Mouse (Mus musculus): ENCODE data around the gene Gigyf2. TPM values are rescaled to one million over a fixed set of nuclear protein-coding genes. Genes with fewer than 3 reads are reported as not detected.

The Gigyf2 gene
- 4.7 and 10.4 TPM in 2 replicates for polyA plus RNA-seq (2012; ENCODE audit: insufficient read depth, low replicate concordance)

DNA sequence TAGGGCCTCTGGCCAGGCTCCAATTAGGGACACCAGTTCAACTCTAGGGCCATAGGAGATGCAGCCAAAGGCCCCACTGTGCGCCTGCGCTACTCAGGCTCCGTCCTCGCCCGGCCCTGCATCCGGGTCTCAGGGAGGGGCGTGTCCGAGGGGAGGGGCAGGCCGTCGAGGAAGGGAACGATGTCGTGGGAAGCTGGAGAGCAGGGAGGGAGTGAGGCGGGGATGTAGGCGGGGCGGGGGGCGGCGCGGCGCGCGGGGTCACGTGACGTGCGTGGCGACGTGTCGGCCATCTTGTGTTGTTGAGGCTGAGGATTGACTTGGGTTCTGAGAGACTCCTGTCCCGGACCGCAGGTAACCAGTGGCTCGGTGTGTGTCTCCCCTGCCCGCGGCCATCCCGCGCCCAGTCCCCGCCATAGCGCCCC, at the start of gene Gigyf2:
Gene Gigyf2 (plus strand): TSS at position 257 of the 422 bp plus-strand sequence.
- TF ChIP-seq FLI1 (IDR thresholded peaks at IDR 0.05; ENCODE audit: low read length), result no peak
- no peak for TF ChIP-seq GATA1 (IDR thresholded peaks at IDR 0.05; ENCODE audit: borderline replicate concordance, low read length)
- peaks cover 56% of the 10 kb centered on the region for H3K4me1 ChIP-seq
- no peaks in the 10 kb centered on the region for H3K27me3 ChIP-seq (replicated peaks)

DNA sequence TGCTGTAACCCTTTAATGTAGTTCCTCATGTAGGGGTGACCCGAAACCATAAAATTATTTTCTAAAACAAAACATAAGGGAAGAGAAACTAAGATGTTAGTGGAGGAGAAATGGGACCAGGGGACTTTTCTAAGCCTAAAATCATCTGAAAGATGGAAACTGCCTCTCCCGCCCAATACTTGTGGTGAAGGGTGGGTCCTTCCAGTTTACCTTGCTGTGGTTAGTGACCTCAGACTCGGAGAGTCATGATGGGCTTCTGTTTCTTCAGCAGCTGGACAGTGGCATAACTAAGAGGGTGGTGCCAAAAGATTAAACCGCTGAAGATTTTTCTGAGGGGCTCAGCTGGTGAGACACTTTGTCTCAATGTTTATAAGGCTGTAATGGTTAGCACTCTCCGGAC, 46.5 kb upstream of the Gigyf2 start:
- H3K4me1 ChIP-seq, result peaks cover 8% of the 10 kb centered on the region
- no peak for TF ChIP-seq GATA1 (IDR thresholded peaks at IDR 0.05; ENCODE audit: borderline replicate concordance, low read length)
- TF ChIP-seq FLI1 (IDR thresholded peaks at IDR 0.05; ENCODE audit: low read length), result no peak
- peaks cover 57% of the 10 kb centered on the region for H3K27me3 ChIP-seq (replicated peaks)
- H3K4me3 ChIP-seq (replicated peaks), result no peak overlapping the region
- H3K36me3 ChIP-seq (replicated peaks; ENCODE audit: low read length), result no peaks in the 10 kb centered on the region
- peaks cover 8% of the 10 kb centered on the region for H3K9me3 ChIP-seq

More for the DNA sequence above, at the start of gene Gigyf2:
- Histone ChIP-seq H3K4me3 (replicated peaks) (peak within 1 kb of the TSS; percentile 98), H3K9me3 (no peaks in the 10 kb centered on the region), H3K36me3 (replicated peaks; ENCODE audit: low read length) (peaks cover 7% of the 10 kb centered on the region)

DNA sequence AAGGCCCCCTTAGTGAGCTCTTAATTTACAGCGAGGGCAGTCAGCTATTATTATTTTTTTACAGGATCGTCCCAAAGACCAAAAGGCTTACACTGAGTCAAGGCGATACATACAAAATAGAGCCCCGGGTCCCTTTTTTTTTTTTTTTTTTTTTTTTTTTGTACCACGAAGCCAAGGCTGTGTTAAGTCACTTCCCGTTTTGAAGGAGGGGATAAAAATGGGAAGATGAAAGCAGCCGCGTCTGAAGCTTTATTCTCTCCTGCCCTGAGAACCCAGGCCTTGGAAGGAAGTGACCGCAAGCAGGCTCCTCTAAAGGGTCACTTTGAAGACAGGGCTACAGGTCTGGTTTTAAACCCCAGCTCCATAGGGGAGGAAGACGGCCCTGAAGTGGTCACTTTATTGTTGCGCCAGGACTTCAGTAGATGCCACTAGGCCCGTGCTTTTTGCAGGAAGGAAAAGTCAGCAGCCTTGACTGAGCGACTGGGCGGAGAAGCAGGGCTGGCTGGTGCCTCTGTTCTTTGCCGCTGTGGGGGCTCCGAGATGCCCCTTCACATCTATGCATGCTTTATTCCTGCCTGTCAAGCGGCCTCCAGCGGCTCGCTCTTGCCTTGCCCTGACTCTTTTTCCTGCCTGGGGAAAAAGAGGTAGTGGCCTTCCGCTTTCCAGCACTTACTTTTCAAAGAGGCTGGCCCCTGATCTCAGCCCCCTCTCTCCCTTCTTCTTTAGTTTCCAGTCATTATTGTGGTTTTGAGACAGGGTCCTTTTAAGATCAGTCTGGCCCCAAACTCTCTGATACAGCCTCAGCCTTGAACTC, 45.0 kb upstream of the Gigyf2 start:
- Histone ChIP-seq H3K4me3 (replicated peaks) (peak overlapping the region; percentile 79), H3K4me1 (peaks cover 8% of the 10 kb centered on the region), H3K36me3 (replicated peaks; ENCODE audit: low read length) (no peaks in the 10 kb centered on the region), H3K27me3 (replicated peaks) (peaks cover 49% of the 10 kb centered on the region), H3K9me3 (peaks cover 17% of the 10 kb centered on the region)
- TF ChIP-seq FLI1 (IDR thresholded peaks at IDR 0.05; ENCODE audit: low read length) (no peak), GATA1 (IDR thresholded peaks at IDR 0.05; ENCODE audit: borderline replicate concordance, low read length) (no peak)

DNA sequence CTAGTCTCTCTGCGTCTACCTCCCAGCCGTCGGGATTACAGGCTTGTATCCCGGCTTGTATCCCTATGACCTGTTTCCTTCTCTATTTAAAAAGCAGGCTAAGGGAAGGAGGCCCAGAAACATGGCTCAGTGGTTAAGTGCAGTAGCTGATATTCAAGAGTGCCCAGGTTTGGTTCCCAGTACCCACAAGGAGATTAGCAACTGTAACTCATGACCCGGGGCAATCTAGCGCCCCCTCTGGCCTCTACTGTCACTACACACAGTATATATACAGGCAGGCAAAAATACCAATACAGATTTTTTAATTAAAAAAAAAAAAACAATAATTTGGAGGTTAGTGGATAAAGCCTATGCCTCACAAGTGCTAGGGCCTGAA, 44.4 kb upstream of the Gigyf2 start:
- Histone ChIP-seq H3K4me1 (peaks cover 8% of the 10 kb centered on the region), H3K36me3 (replicated peaks; ENCODE audit: low read length) (no peaks in the 10 kb centered on the region), H3K27me3 (replicated peaks) (peaks cover 47% of the 10 kb centered on the region), H3K9me3 (peaks cover 17% of the 10 kb centered on the region), H3K4me3 (replicated peaks) (no peak overlapping the region)
- TF ChIP-seq GATA1 (IDR thresholded peaks at IDR 0.05; ENCODE audit: borderline replicate concordance, low read length) (no peak), FLI1 (IDR thresholded peaks at IDR 0.05; ENCODE audit: low read length) (no peak)

DNA sequence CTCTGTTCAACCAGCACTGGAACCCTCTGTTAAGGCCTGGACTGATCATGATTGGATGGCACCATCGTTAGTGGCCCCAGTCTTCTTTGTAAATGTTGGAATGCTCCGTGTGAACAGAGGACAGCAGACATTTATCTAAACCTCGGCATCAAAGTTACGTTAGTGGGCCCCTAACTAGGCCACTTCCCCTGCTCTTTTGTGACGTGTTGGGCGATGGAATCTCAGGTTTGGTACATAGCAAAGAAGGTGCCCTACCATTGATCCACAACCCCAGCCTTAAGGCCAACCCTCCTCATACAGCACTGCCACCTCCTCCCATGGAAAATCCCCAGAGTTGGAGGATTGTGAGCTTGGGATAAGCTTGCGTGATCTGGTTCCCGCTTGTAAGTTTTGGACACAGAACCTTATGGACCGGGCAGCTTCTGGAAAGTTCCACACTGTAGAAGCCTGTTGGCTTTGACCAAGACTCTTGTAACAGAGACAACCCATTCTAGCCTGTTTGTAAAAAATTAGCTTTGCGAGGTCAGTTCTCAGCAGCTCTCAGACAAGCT, 43.3 kb upstream of the Gigyf2 start:
- H3K9me3 ChIP-seq, result peaks cover 17% of the 10 kb centered on the region
- H3K4me1 ChIP-seq, result peaks cover 8% of the 10 kb centered on the region
- no peak overlapping the region for H3K4me3 ChIP-seq (replicated peaks)
- peaks cover 47% of the 10 kb centered on the region for H3K27me3 ChIP-seq (replicated peaks)
- H3K36me3 ChIP-seq (replicated peaks; ENCODE audit: low read length), result no peaks in the 10 kb centered on the region
- TF ChIP-seq GATA1 (IDR thresholded peaks at IDR 0.05; ENCODE audit: borderline replicate concordance, low read length), result no peak
- TF ChIP-seq FLI1 (IDR thresholded peaks at IDR 0.05; ENCODE audit: low read length), result no peak

DNA sequence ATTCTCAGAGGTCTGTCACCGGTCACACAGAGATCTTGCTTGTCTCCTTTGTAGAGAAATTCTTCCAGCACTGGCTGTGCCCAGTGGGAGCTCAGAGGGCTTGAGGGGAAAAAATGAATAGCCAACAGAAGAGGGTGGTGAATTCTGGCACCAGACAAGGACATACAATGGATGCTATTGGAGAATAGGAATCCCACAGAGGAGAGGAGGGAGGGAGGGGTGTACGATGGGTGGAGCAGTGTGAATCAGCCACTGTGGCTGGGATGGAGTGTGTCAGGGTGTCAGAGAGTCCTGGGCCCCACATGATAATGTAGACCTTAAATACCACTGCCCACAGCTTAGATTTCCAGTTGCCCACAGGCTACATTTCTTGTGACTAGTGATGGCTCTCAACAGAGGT, 39.7 kb upstream of the Gigyf2 start:
- H3K4me1 ChIP-seq, result peaks cover 3% of the 10 kb centered on the region
- H3K9me3 ChIP-seq, result peaks cover 11% of the 10 kb centered on the region
- no peaks in the 10 kb centered on the region for H3K36me3 ChIP-seq (replicated peaks; ENCODE audit: low read length)
- TF ChIP-seq FLI1 (IDR thresholded peaks at IDR 0.05; ENCODE audit: low read length) (no peak), GATA1 (IDR thresholded peaks at IDR 0.05; ENCODE audit: borderline replicate concordance, low read length) (no peak)
- peaks cover 63% of the 10 kb centered on the region for H3K27me3 ChIP-seq (replicated peaks)
- no peak overlapping the region for H3K4me3 ChIP-seq (replicated peaks)

DNA sequence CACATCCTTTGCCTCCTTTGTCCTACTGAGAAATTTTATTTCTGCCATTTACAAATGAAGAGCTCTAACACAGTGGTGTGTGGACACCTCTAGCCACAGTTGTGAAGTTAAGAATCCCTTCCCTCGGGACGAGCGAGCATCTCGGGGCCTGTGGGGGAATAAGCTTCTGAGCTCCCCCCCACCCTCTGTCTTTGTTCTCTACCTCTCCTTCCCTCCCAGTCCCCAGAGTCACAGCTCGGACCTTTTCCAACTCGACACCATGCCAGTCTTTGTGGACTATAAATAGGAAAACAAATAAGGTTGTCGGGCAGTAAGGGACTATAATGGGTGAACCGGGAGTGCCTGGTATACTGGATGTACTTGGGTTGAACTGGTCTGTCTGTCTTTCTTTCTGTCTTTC, 35.4 kb upstream of the Gigyf2 start:
- no peaks in the 10 kb centered on the region for H3K4me1 ChIP-seq
- TF ChIP-seq GATA1 (IDR thresholded peaks at IDR 0.05; ENCODE audit: borderline replicate concordance, low read length) (no peak), FLI1 (IDR thresholded peaks at IDR 0.05; ENCODE audit: low read length) (no peak)
- H3K9me3 ChIP-seq, result 0 out of 2 replicates have a peak, but pooled peaks cover under 1% of the 10 kb centered on the region
- no peaks in the 10 kb centered on the region for H3K36me3 ChIP-seq (replicated peaks; ENCODE audit: low read length)
- peaks cover 57% of the 10 kb centered on the region for H3K27me3 ChIP-seq (replicated peaks)
- H3K4me3 ChIP-seq (replicated peaks), result no peak overlapping the region

DNA sequence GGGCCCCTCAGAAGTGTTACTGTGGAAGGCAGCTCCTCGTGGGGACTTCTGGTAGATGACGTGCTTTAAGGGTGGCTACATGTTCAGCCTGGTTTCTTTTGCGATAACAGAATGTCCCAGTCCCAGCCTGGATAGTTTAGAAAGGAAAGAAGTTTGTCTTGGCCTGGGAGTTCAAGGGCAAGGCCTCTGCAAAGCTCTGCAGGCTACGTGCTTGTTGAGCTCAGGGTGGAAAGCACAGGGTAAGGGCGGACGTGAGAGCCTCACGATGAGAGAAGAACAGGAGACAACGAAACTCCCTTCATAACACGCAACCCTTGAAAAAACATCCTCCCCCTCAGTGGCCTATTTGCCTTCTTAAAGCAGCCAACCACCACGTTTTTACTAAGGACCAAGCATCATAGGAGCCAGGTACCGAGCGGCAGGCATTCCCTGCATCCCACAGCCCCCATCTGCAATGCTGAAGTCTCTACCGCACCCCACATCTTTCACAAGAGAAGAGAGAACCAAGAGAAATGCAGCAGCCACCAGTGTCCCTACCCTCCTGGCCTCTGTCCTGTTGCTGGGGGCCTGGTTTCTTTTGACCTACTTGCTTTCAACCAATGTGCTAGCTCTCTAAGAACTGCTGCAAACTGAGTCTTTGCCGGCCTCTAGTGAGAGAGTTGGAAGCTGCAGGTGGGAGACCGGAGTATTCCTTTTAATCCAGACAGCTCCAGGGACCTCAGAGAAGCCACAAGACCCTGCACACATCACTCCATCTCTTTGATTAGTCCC, 34.2 kb upstream of the Gigyf2 start:
- Histone ChIP-seq H3K27me3 (replicated peaks) (peaks cover 57% of the 10 kb centered on the region), H3K36me3 (replicated peaks; ENCODE audit: low read length) (no peaks in the 10 kb centered on the region), H3K4me3 (replicated peaks) (no peak overlapping the region), H3K4me1 (no peaks in the 10 kb centered on the region), H3K9me3 (no peaks in the 10 kb centered on the region)
- TF ChIP-seq FLI1 (IDR thresholded peaks at IDR 0.05; ENCODE audit: low read length), result no peak
- no peak for TF ChIP-seq GATA1 (IDR thresholded peaks at IDR 0.05; ENCODE audit: borderline replicate concordance, low read length)

DNA sequence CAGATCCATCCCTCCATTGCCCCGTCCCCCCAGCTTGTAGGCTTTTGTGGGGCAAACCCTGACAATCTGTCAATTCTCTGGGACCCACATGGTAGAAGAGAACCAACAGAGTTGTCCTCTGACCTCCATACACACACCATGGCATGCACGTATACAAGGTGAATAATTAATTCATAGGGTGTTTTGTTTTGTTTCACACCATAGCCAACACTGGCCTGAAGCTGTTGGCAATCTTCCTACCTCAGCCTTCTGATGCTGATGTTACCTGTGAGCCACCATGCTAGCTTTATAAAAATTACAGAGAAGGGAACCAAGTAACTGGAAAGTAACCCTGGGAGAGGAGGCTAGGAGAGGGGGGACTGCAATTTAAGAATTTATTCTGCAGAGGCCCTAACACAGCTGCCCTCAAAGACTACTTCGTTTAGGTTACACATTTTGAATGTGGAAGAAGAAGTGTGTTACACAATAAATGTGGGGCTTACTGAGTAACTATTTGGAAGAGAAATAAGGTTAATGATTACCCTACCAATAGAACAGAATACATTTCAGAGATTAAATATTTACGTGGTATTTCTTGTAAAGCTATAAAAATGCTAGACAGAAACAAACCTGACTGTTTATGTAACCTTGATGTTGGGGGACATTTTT, 32.6 kb upstream of the Gigyf2 start:
- Histone ChIP-seq H3K27me3 (replicated peaks) (peaks cover 55% of the 10 kb centered on the region), H3K36me3 (replicated peaks; ENCODE audit: low read length) (no peaks in the 10 kb centered on the region), H3K4me1 (no peaks in the 10 kb centered on the region), H3K9me3 (no peaks in the 10 kb centered on the region), H3K4me3 (replicated peaks) (no peak overlapping the region)
- no peak for TF ChIP-seq FLI1 (IDR thresholded peaks at IDR 0.05; ENCODE audit: low read length)
- no peak for TF ChIP-seq GATA1 (IDR thresholded peaks at IDR 0.05; ENCODE audit: borderline replicate concordance, low read length)

Data from megakaryocyte, embryonic 14.5 days (primary cell).